Mouse (Mus musculus) left cerebral cortex, adult 18-20 months (tissue): ENCODE measurements at regions not wholly inside any gene's neighbourhood (a gene's known extent, or its start where the extent isn't known, plus 50 kb on each side); places are given as distances from the start of the nearest gene placed in this dataset.
A peak's percentile ranks its signal among the peaks of the same experiment; 100 is the strongest.
"Not testable (repeated sequence)": the region's sequence is repeated elsewhere in the genome, so short reads cannot be mapped to it uniquely, and the experiment has no call there.

Source experiments
- DNase-seq, 2 experiments: peaks; one replicate each; pipeline ENCODE4 v3.0.0; 2021 to 2022; ENCODE audit warnings: low spot score in 2 of 2, mixed read lengths in 1 of 2

- no peak for DNase-seq
Observed at GRCm38 (mm10) chr8:5523281-5523680, 418.1 kb upstream of the Slc10a2 start.

GRCm38 (mm10) chr8:5495861-5496260 is 390.7 kb upstream of the Slc10a2 start:
- DNase-seq: no peak

GRCm38 (mm10) chr8:5490491-5490890 is 385.3 kb upstream of the Slc10a2 start:
- DNase-seq: no peak

- DNase-seq: no peak
Observed at GRCm38 (mm10) chr8:5482938-5483337, 377.8 kb upstream of the Slc10a2 start.

GRCm38 (mm10) chr8:5472999-5473398 is 367.8 kb upstream of the Slc10a2 start:
- no peak for DNase-seq

- DNase-seq: no peak
Observed at GRCm38 (mm10) chr8:5472582-5472981, 367.4 kb upstream of the Slc10a2 start.

- no peak for DNase-seq
Observed at GRCm38 (mm10) chr8:5457619-5458018, 352.5 kb upstream of the Slc10a2 start.

- DNase-seq: no peak
Observed at GRCm38 (mm10) chr8:5453469-5453868, 348.3 kb upstream of the Slc10a2 start.

- DNase-seq: not testable (repeated sequence)
Observed at GRCm38 (mm10) chr8:5442243-5442642, 337.1 kb upstream of the Slc10a2 start.

- not testable (repeated sequence) for DNase-seq
Observed at GRCm38 (mm10) chr8:5440404-5440803, 335.3 kb upstream of the Slc10a2 start.

- DNase-seq: no peak
Observed at GRCm38 (mm10) chr8:5439054-5439453, 333.9 kb upstream of the Slc10a2 start.

- DNase-seq: no peak
Observed at GRCm38 (mm10) chr8:5428303-5428971, 323.3 kb upstream of the Slc10a2 start.

- DNase-seq: not testable (repeated sequence)
Observed at GRCm38 (mm10) chr8:5416841-5417240, 311.7 kb upstream of the Slc10a2 start.

GRCm38 (mm10) chr8:5384851-5385250 is 279.7 kb upstream of the Slc10a2 start:
- no peak for DNase-seq

GRCm38 (mm10) chr8:5378001-5378400 is 272.9 kb upstream of the Slc10a2 start:
- DNase-seq: no peak

GRCm38 (mm10) chr8:5339953-5340352 is 234.8 kb upstream of the Slc10a2 start:
- no peak for DNase-seq

- no peak for DNase-seq
Observed at GRCm38 (mm10) chr8:5314594-5314993, 209.4 kb upstream of the Slc10a2 start.

- DNase-seq: no peak
Observed at GRCm38 (mm10) chr8:5299982-5300381, 194.8 kb upstream of the Slc10a2 start.

- DNase-seq: no peak
Observed at GRCm38 (mm10) chr8:5297190-5297589, 192.0 kb upstream of the Slc10a2 start.

- DNase-seq: no peak
Observed at GRCm38 (mm10) chr8:5285708-5286161, 180.6 kb upstream of the Slc10a2 start.

GRCm38 (mm10) chr8:5283799-5284198 is 178.6 kb upstream of the Slc10a2 start:
- no peak for DNase-seq

- no peak for DNase-seq
Observed at GRCm38 (mm10) chr8:5262316-5262715, 157.2 kb upstream of the Slc10a2 start.

GRCm38 (mm10) chr8:5241871-5242270 is 136.7 kb upstream of the Slc10a2 start:
- DNase-seq: peak; percentile 6 to 12
